In the genomic region with DNA sequence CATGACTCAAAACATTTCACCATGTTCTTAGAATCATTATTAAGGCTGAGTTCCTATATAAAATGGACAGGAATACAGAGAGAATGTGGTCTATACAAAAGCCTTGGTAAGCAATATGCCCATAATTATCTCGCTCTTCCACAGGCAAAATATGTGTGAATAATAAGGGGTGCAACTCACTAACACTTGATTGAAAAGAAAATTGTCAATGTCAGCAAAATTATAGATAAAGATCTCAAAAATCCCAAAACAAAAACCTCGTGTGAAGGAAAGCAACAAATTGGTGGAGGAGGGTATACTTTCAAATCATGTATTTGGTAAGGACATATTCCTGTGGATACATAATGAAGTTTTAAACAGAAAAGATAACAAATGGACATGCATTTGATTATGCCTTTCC, we compare ENCODE assay signal across 34 mouse cellular contexts.
"Had no signal": no experiment of that assay in that cellular context is flagged by ENCODE, and none has a peak within 500 bp of the region (broad histone marks: within the 10 kb centered on the region; RNA-seq: fewer than 3 reads in every experiment).

No protein-coding gene starts in this region.

- H3K36me3 ChIP-seq: heart, embryonic 10.5 days; heart, embryonic 12.5 days; heart, embryonic 13.5 days; heart, embryonic 15.5 days; hindbrain, embryonic 10.5 days; hindbrain, embryonic 12.5 days; hindbrain, embryonic 13.5 days; hindbrain, embryonic 15.5 days; intestine, embryonic 15.5 days; kidney, embryonic 15.5 days had no signal

- H3K4me3 ChIP-seq: heart, embryonic 10.5 days; heart, embryonic 12.5 days; heart, embryonic 13.5 days; heart, embryonic 15.5 days; hindbrain, embryonic 10.5 days; hindbrain, embryonic 12.5 days; hindbrain, embryonic 13.5 days; hindbrain, embryonic 15.5 days; intestine, embryonic 15.5 days; kidney, embryonic 15.5 days; left cerebral cortex, adult 2 months had no signal

- H3K27ac ChIP-seq: heart, embryonic 10.5 days; heart, embryonic 13.5 days; heart, embryonic 15.5 days; hindbrain, embryonic 10.5 days; hindbrain, embryonic 12.5 days; hindbrain, embryonic 13.5 days; hindbrain, embryonic 14.5 days; hindbrain, embryonic 15.5 days; hindbrain, postnatal 0 days; intestine, embryonic 15.5 days; kidney, embryonic 15.5 days; kidney, postnatal 0 days; left cerebral cortex, adult 2 months had no signal

- H3K4me1 ChIP-seq: heart, embryonic 10.5 days; heart, embryonic 12.5 days; heart, embryonic 13.5 days; heart, embryonic 15.5 days; hindbrain, embryonic 10.5 days; hindbrain, embryonic 12.5 days; hindbrain, embryonic 13.5 days; hindbrain, embryonic 15.5 days; intestine, embryonic 15.5 days; kidney, embryonic 15.5 days had no signal

- ATAC-seq: hindbrain, embryonic 16.5 days; hindbrain, postnatal 0 days; inflammation-experienced regulatory T-cells, adult 6 months; intestine, embryonic 15.5 days; intestine, embryonic 16.5 days; intestine, postnatal 0 days had no signal

- H3K27me3 ChIP-seq: heart, embryonic 12.5 days; heart, embryonic 13.5 days; heart, embryonic 15.5 days; hindbrain, embryonic 12.5 days; hindbrain, embryonic 13.5 days; hindbrain, embryonic 15.5 days; intestine, embryonic 15.5 days; kidney, embryonic 15.5 days had no signal

- H3K9me3 ChIP-seq: heart, embryonic 10.5 days; heart, embryonic 12.5 days; heart, embryonic 13.5 days; heart, embryonic 15.5 days; hindbrain, embryonic 10.5 days; hindbrain, embryonic 12.5 days; hindbrain, embryonic 13.5 days; hindbrain, embryonic 15.5 days; intestine, embryonic 15.5 days; kidney, embryonic 15.5 days had no signal

- DNase-seq: heart, postnatal 14 days; heart, postnatal 36 days; heart, postnatal 4 days; kidney, adult 11 months; kidney, adult 18-20 months; kidney, adult 2 months; kidney, adult 8-10 months; kidney, adult 9 months; kidney, postnatal 10 days; kidney, postnatal 14 days; kidney, postnatal 25 days; kidney, postnatal 36 days; kidney, postnatal 4 days; layer of hippocampus, adult 9-11 months; layer of hippocampus, postnatal 36 days had no signal

- H3K4me2 ChIP-seq: heart, embryonic 11.5 days; heart, embryonic 12.5 days; heart, embryonic 13.5 days; heart, embryonic 15.5 days; hindbrain, embryonic 12.5 days; hindbrain, embryonic 13.5 days; hindbrain, embryonic 14.5 days; hindbrain, embryonic 15.5 days; intestine, embryonic 15.5 days; kidney, embryonic 15.5 days had no signal

- H3K9ac ChIP-seq: heart, embryonic 12.5 days; heart, embryonic 13.5 days; heart, embryonic 15.5 days; hindbrain, embryonic 12.5 days; hindbrain, embryonic 13.5 days; hindbrain, embryonic 14.5 days; hindbrain, embryonic 15.5 days; intestine, embryonic 15.5 days; kidney, embryonic 15.5 days had no signal
